Mouse (Mus musculus) T-cell, adult 2 months (primary cell): Measurements from ENCODE around the gene Nav1.
"Not testable (repeated sequence)": the region's sequence is repeated elsewhere in the genome, so short reads cannot be mapped to it uniquely, and the experiment has no call there.

Experiments used
- DNase-seq: peaks from one replicate; pipeline ENCODE4 v3.0.0; 2022; ENCODE audit warnings: low spot score

The Nav1 gene

DNA sequence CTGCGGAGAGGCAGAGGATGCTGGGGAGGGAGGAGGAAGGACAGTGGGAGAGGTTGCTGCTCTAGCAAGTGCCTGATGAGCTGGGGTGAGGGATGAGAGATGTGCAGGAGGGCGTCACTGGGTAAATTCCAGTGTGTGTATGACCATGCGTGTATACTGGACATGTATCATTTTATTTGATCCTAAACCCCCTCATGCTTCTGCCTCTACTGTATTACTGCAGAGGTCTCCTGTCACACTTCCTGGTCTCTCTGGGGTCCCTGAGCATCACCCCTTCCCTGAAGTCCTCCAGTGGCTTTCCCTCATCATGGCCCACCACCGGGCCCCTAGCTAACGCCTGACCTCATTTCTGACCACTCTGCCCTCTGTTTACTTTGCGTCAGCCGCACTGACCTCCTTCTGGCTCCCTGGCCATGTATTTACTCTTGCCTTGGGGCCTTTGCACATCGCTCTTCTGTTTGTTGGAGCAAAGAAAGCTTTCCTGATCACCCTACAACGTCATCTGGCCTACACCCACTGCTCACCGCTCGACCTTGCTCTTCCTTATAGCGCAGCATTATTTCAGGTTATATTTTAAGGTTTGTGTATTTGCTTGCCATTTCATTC lies 91.4 kb downstream of the Nav1 start:
- no peak for DNase-seq

DNA sequence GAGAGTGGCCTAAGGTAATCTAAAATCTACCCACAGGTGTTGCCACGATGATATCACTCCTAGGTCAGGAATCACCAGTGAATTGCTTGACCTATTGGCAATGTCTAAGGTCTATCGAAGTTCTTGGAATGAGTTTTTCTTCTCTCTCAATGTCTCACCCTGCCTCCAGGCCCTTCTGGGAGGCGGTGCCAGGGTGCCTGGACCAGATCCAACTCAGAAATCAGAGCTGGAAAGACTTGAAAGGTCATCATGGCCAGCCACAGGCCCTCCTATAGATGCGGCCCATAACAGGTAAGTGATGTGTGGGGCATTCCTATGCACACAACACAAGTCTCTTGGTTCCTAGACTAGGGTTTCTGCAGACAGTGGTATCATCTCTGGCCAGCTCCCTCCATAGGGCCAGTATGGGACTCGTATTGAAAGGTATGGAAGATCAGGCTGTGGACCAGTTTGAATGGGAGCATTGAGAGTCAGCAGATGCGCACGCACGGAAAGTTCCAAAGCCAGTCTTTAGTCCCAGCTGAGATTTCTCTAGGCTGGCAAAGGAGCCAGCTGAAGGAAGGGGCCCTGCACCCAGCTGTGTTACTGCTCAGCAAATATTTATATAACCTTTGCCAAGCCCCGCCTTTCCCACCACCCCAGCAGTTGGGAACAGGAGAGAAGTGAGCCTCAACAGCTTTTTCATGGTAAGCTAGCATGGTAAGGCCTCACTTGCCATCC lies 92.0 kb downstream of the Nav1 start:
- DNase-seq = no peak

DNA sequence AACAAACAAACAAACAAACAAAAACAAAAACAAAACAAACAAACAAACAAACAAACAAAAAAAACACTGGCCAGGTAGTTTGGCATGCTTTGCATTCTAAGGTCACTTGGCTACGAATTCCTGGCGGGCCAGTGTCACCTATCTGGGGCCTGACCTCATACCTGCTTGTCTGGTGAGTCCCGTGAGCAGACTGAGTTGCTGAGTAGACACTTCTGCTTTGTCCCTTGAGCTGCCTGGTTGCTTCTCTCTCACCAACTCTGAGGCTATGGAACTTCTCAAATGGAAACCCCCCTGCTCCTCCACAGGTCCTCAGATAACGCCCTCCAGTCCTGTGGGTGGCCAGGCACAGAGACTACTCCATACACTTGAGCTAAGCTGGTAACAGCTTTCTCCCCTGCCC lies 93.0 kb downstream of the Nav1 start:
- DNase-seq = no peak

DNA sequence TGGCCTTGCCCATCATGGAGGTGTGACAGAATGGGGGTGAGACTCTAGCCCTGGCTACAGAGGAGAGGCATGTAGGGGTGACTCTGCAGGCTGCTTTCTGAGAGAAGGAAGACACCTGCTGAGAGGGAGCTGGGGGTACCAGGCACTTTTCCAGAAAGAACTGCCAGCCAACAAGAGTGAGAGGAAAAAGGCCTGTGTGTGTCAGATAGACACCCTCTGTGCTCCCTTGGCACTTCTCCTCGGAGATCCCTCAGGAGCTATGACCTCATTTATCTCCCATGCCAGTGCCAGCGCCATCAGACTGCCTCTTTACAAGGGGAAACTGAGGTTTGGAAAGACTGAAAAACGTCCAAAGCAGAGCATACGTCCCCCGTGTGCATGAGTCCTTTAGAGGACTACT lies 93.6 kb downstream of the Nav1 start:
- no peak for DNase-seq

DNA sequence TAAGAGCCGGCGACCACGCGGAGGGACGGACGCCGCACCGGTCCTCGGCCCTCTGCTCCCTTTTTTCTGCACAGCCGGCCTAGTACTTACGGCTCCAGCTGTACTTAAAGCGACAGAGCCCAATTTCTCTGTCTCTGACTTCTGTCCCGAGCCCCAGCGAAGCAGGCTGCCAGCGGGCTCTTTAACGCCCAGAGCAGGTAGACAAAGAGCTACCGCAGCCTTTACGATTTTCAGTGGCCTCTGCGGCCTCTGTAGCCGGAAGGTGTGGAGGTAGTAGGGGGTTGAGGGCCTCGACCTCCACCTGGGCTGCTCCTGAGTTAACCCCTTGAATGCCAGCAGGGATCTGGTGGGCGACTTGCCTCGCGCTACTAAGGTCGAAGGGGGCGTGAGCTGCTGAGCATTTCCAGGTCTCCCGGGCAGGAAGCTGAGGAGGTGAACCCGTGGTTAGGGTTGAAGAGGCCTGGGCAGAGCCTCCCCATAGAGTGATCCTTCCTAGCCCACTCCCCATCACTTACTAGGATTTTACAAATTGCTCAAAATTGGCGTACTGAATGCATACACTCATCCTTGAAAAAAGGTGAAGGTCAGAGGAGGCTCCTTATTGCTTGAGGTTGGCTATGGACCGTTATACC lies 96.6 kb downstream of the Nav1 start:
- peak; percentile 39 for DNase-seq

DNA sequence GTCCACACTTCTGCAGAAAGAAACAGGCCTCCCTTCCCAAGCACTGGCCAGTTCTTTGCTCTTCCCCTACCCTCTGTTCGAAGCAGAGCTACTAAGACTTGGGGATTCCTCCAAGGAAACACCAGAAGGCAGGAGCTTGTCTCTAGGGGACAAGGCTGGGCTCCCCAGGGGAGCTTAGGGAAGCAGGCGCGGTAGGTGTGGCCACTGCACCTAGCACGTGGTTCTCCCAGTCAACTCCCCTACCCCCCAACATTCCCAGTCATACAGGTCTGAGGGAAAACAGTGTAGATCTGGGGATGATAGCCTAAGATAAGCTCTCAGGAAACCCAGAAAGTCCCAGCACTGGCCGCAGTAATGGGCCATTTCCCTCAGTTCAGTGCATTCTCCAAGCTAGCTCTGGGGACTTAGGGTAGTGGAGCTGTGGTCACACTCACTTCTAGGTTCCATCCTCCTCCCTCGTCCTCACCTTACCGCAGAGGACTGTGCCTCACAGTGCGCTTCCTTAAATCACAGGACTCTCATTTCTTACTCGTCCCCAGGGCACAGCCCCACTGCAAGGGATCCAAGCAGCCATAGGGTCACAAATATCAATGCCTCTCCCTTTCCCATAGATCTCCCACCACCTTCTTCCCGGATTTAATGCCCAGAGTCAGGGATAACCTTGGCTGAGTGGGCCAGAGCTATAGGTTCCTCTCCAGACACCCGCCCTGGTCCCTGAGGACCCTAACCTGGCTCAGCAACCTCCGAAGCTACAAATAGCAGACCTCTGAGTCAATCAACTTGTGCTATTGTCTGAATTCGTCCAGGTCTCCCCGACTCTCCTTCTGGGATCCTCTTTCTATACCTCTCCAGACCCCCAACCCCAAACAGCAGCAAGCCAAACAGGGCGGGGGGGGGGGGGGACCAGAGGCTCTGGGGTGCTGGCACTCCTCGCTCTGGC lies 97.7 kb downstream of the Nav1 start:
- DNase-seq = no peak

DNA sequence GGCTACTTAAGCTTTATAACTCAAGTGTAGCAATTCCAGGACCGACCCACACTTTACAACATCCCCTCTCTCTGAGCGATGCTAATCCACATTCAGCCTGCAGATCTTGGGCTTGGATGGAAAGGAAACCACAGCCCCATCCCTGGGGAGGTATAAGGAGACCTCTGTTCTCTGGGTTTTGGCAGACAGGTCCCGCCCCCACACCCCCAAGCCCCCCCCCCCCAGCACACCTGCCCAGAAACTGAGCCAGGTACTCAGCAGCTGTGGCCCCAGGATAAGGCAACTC lies 98.8 kb downstream of the Nav1 start:
- DNase-seq = no peak

DNA sequence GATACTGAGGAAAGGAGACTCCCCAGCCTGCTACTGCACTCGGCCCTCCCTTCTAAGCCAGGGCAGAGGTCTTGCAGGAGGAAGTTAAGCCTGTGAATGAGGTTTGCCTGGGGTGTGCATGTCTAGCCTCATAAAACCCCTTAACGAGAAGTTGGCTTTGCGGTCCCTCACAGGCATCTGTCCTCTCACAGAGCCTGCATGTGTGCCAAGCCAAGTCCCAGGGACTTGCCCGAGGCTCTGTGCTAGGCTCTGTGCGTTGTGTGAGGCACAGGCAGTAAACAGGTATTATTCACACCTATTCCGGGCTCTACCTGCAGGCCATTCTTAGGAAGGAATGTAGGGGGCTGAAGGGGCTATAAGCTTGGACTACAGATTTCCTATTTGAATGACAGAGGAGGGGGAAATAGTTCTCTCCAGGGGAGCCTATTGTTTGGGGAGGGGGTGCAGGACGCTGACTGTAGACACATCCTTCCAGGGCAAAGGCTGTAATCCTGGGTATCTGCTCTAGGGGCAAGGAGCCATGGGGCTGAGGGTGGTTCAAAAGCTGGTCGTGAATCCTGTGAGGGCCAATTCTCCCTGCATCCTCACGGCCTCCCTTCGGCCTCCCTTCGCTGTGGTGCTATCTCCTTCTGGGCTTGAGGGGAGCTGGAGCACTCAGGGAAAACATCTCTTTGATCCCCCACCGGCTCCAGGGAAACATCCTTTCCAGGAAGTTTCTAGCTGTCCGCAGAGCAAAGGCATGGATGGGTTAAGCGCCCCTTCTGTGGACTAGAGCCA lies 99.3 kb downstream of the Nav1 start:
- DNase-seq = no peak

DNA sequence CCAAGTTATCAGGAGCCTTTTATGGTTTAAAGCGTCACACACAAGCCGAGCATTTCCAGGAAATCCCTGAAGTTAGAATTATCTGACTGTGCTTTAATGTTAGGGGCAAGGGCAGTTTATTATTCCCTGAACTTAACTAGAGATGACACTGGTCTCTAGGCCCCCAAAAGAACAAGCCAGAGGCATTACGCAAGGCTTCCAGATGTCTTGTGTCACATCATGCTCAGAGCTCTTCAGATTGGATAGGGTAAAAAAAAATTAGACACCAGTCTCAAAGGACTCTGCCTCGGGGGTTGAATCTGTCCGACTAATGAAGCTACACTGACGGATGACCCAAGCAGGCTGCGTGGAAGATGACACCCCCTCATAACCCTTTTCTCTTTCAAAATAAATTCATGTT lies 101.6 kb downstream of the Nav1 start:
- no peak for DNase-seq

DNA sequence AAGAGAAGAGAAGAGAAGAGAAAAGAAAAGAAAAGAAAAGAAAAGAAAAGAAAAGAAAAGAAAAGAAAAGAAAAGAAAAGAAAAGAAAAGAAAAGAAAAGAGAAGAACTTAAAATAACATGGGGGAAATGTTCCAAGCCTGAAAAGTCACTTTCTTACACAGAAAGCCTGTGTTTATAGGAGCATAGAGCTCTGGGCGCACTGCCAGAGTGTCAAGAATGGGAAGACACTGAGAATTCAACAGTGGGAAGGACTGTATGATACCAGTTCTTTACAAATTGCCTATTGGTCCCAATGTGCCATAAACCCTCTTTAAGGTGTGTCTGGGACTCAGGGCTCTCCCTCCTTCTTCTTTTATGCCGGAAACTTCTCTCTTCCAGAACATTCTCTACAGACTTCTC lies 103.7 kb downstream of the Nav1 start:
- no peak for DNase-seq

DNA sequence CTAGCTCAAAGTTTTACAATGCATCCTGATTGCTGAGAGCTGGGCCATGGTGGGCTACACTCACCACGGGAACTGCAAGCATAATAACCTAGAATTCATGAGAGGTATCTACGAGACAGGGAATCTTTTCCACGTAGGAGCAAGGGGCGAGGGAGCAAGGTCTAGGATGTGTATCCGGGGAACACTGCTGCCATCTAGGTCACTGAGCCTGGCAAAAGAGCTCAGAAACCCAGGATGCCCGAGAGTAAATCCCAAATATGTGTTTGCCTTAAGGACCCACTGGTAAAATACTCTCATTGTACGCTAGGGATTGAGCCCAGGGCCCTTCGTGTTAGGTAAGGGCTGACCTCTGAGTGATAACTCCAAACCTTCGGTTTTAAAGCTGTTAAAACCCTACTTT lies 104.3 kb downstream of the Nav1 start:
- DNase-seq = no peak

DNA sequence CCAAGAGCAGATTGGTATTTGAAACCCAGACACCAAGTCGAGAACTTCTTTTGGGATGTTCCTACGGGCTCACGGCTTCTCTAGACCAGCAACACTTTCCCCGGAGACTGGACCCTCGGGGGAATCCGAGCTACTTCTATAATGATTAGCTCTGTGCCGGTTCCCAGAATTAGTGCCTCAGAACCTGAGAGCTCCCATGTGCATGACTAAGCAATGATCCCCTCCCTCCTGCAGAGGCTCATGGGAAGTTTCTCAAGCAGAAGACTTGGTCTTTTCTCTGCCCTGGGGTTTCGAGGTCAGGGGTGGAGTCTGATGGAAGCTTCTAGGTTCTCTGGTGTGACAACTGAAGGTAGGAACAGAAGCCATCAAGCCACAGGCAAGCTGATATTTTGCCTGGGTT lies 105.0 kb downstream of the Nav1 start:
- DNase-seq = no peak

DNA sequence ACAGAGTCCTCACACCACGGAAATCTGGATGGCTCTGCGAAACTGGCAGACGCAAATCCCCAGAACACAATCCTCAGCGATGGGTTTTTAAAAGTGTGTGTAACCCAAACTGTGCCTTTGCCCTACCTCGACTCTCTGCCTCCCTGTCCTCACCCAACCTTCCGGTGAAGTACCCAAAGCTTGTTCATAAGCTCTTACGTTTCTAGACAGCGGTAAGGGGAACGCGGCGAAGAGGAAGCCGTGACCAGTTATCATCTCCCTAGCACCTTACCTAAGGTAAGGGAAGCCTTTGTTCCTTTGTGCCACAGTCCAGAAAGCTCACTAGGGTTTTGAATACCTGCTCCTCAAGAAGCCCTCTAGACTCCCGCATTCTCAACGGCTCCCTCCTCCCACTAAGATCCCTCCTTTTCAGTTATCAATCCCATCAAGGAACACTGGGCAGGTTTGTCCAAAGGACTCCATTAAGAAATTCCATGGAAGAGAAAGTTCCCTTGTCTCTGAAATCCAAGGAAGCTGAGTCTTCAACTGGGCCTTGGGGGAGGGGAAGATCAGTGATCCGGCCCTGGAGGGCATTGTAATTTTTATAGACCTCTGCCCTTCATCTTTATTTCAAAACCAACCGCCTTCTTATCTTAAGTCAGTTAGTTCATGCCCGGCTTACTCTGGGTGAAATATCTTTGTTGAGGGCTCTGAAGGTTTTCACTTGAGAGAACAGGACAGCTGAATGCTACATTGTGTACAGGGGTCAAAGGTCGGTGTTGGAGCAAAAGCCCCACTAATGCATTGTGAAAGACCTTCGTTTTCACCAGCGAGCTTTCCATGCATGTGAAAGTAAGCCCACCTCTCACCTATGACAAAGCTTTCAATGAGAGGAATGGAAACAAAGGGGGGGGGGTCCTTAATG lies 108.4 kb downstream of the Nav1 start:
- no peak for DNase-seq

DNA sequence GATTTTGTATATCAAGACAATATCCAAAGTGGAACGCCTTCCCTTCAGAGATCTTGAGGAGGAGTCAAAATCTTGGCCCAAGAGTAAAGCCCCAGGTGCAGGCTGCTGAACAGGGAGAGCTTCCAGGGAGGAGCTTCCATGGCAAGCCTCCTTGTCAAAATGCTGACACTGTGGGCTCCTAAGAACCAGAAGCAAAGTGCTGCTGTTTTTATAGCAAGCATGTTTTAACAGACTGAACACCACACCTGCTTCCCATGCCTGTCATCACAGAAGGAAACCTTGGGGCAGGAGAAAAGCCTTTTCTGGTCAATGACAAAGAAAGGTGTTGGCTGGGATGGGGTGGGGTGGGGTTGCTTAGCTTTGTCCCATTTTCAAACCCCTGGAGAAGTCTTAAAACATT lies 112.0 kb downstream of the Nav1 start:
- DNase-seq = no peak

DNA sequence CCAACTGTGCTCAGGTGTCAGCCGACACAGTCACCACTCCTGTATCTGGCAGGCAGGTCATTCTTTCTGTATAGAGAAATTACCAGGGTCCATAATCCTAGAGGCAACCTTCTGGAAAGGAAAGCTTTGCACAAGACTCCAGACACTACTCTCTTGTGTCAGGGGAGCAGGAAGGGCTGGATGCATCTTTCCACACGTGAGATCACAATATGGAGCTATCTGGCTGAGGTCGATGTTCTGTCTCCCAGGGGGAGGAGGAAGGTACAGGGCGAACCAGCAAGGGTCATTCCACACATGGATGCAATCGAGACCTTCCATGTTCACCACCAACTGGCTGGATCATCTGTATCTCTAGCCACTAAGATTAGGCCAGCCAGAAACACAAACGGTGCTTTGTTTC lies 113.2 kb downstream of the Nav1 start:
- no peak for DNase-seq

DNA sequence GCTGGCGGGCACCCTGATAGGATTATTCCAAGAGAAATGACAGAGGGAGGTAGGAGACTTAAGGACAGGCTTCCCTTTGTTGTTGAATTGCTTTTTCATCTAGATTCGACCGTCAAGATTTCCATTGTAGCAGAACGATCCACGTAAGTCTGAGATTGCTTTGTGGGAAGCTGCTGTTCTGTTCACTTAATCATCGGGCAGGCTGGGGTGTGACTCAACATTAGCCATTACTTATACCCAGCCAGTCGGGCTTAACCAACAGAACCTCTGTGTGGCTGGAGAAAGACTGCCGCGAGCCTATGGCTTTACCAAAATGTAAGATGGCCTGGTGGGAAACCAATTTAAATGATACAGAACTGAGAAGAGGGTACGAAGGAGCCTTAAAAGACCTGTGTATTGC lies 114.7 kb downstream of the Nav1 start:
- no peak for DNase-seq

DNA sequence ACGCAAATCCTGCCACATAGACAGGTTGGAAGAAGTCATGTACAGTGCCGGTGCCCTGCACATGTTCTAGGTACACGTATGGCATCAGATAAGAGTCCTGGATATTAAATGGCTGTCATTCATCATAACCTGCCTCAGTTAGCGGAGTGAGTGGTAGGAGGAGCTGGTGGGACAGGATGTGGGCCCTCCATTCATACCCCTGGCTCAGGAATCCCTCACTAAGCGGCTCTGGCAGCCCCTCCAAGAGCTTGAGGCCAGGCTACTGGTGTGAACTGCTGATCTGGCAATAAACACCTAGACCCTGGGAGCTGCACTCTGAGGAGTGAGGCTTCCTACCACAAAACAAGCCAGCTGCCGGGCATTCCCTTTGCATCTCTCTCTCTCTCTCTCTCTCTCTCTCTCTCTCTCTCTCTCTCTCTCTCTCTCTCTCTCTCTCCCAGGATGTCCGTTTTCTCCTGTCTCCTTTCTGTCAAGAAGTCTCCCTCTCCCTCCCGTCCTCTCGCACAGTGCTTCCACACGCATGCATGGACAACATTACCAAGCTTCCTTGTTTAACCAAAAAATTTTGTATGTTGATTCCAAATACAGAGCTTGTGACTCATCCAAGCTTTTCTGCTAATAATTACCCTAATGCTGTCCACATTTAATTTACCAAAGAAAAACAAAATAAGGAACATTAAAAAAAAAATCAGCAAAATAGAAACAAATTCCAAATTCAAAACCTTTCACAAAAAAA lies 116.0 kb downstream of the Nav1 start:
- no peak for DNase-seq

DNA sequence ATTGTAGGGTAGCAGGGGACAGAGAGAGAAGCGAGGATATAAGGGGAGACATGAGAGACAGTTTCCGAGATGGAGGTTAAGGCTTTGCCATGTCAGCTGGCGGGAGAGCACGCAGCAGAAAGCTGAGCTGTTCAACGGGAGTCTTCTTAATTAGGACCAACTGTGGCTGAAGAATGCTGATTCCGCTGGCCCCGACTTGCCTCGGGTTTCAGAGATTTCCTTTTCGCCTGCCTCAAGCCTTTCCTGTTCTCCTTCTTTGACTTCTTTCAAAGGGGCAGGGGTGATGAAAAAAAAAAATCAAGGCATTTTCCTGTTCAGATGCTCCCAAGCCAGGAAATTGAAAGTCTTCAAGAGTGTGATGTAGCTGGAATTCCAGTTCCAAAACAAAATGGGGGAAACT lies 118.2 kb downstream of the Nav1 start:
- DNase-seq = no peak

DNA sequence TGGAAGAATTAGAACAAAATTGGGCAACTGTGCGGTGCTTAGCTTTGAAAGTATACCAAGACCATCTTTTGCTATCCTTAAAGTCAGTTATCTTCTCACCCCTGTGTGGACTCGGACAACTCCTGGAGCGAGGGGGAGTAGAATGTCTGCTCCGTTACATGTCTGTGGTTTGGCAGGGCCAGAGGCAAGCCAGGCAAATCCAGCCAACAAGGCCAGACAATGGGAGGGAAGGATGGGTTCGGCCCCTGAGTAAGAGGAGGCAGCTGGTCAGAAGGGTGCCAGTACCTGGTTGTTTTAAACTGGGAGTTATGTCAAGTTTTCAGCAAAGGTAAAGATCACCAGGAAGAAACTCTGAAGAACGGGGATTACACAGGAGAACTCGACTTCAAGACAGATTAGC lies 121.9 kb downstream of the Nav1 start:
- no peak for DNase-seq

DNA sequence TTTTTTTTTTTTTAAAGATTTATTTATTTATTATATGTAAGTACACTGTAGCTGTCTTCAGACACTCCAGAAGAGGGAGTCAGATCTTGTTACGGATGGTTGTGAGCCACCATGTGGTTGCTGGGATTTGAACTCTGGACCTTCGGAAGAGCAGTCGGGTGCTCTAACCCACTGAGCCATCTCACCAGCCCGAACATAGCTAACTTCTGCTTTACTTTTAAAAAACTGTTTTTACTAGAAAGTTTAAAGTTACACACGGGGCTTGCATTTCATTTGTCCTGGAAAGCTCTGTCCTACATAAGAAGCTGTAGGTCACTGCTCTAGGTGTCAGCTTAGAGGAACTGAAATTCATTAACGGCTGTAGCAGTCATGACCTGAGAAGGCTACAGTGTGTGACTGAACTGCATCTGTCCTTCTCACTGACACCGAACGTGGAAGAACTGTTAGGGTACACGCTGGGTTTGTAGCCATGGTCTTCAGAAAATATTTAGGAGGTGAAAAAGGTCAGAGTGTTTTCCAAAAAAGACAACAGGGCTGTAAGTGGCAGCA lies 122.5 kb downstream of the Nav1 start:
- DNase-seq = not testable (repeated sequence)
